Mouse (Mus musculus) olfactory bulb, adult 2 months (tissue): Measurements from ENCODE around the gene Hmgcr. TPM values are rescaled to one million over a fixed set of nuclear protein-coding genes. Genes with fewer than 3 reads are reported as not detected.

Experiments used
- H3K27ac ChIP-seq: fragments of 200-500 bp; 2 replicates; pipeline ENCODE4 v1.5.1; 2012; ENCODE audit warnings: low read depth, low read length; ENCODE audit not compliant: insufficient read depth
- H3K4me1 ChIP-seq: fragments of 200-500 bp; 2 replicates; pipeline ENCODE4 v1.6.1; 2012; ENCODE audit warnings: low read length; ENCODE audit not compliant: control insufficient read depth, insufficient read depth
- H3K4me3 ChIP-seq: fragments of 200-500 bp; 2 replicates; pipeline ENCODE4 v1.5.1; 2012; ENCODE audit warnings: mild to moderate bottlenecking, low read depth, low read length, moderate library complexity; ENCODE audit not compliant: insufficient read depth
- CTCF ChIP-seq: fragments of 200-500 bp; IDR thresholded peaks from 2 replicates; pipeline ENCODE4 v1.5.1; 2012; ENCODE audit warnings: low read depth, mild to moderate bottlenecking, low read length, moderate library complexity; ENCODE audit not compliant: insufficient read depth
- POLR2A ChIP-seq: fragments of 200-500 bp; IDR thresholded peaks from 2 replicates; pipeline ENCODE4 v1.6.1; 2012; ENCODE audit warnings: mild to moderate bottlenecking, low read depth, low read length, moderate library complexity; ENCODE audit not compliant: insufficient read depth
- WGBS: fragments of 180-500 bp; shearing (Covaris S2); methylation state at CpG from one replicate; pipeline ENCODE4 v1.1.7; 2018; 5-methylcytosine and 5-hydroxymethylcytosine counted together
- polyA plus RNA-seq: library from polyadenylated mRNA; stranded (reverse); fragments of >200 nt; gene quantifications from 2 replicates; pipeline ENCODE4 v1.2.4, GENCODE M21; 2012; ENCODE audit warnings: low replicate concordance; ENCODE audit not compliant: missing spikeins, insufficient read depth, insufficient read length

The Hmgcr gene
- polyA plus RNA-seq, 1 experiment, result not detected

DNA sequence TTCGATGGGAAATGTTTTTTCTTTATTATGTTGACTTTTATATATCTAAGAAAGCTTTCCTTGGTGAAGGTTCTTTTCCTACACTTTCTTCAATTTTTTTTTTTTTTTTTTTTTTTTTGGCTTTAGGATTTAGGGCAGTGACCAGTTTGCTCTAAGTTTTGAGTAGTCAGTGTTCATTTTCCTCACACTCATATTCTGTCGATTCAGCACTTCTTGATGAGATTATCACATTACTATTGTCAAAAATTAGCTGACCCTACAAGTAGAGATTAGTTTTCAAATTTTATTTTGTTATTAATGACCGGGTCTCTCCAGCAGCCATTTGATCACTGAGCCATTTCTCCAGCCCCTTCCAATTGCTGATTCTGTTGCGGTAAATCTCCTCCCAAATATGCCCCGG is 19.2 kb upstream of the Hmgcr start:
- TF ChIP-seq CTCF (no peak), POLR2A (no peak)
- H3K27ac ChIP-seq, result no peak overlapping the region
- WGBS, result 92% methylated on average over 5 of the region's 5 CpGs
- H3K4me1 ChIP-seq, result no peaks in the 10 kb centered on the region
- H3K4me3 ChIP-seq, result no peak overlapping the region

DNA sequence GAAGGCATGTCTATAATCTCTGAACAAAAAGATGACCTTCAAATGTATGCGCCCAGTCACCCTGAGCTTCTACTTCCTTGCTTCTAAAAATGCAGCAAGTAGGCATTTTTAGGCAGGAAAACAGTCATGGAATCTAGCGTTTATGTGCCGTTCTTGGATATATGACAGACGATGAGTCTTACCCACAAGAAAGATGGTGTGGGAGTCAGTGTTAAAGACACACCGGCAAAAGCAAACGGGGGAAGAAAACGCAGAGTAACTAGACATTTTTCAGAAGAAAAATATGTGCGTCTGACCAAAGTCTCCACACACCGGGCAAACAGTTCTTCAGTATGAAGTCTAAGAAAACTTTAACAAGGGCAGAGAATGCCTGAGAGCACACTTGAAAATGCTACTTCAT is 16.5 kb upstream of the Hmgcr start:
- WGBS, result 86% methylated on average over 9 of the region's 9 CpGs
- Histone ChIP-seq H3K4me1 (no peaks in the 10 kb centered on the region), H3K4me3 (no peak overlapping the region), H3K27ac (no peak overlapping the region)
- TF ChIP-seq POLR2A (no peak), CTCF (no peak)

GRCm38 (mm10) chr13:96684779-96685178 is 14.0 kb upstream of the Hmgcr start:
- Histone ChIP-seq H3K27ac (no peak overlapping the region), H3K4me1 (no peaks in the 10 kb centered on the region), H3K4me3 (no peak overlapping the region)
- WGBS, result 80% methylated on average over 5 of the region's 5 CpGs
- no peak for TF ChIP-seq POLR2A
- no peak for TF ChIP-seq CTCF

- H3K27ac ChIP-seq, result no peak overlapping the region
- no peak overlapping the region for H3K4me3 ChIP-seq
- no peaks in the 10 kb centered on the region for H3K4me1 ChIP-seq
- no peak for TF ChIP-seq POLR2A
These were observed 10.4 kb upstream of the Hmgcr start for GRCm38 (mm10) chr13:96681088-96681620.

GRCm38 (mm10) chr13:96680163-96681087 is 9.7 kb upstream of the Hmgcr start:
- TF ChIP-seq CTCF, result no peak
- no peak for TF ChIP-seq POLR2A
- H3K4me3 ChIP-seq, result no peak overlapping the region
- WGBS, result 31% methylated on average over 9 of the region's 9 CpGs
- H3K27ac ChIP-seq, result 0 out of 2 replicates have a peak overlapping the region, but pooled peaks have one; percentile 10
- H3K4me1 ChIP-seq, result no peaks in the 10 kb centered on the region

GRCm38 (mm10) chr13:96678616-96679015 is 7.9 kb upstream of the Hmgcr start:
- Histone ChIP-seq H3K27ac (no peak overlapping the region), H3K4me3 (no peak overlapping the region), H3K4me1 (no peaks in the 10 kb centered on the region)
- WGBS, result 74% methylated on average over 6 of the region's 6 CpGs
- no peak for TF ChIP-seq CTCF
- TF ChIP-seq POLR2A, result no peak

- Histone ChIP-seq H3K4me3 (no peak overlapping the region), H3K4me1 (no peaks in the 10 kb centered on the region), H3K27ac (no peak overlapping the region)
- 100% methylated on average over 1 of the region's 1 CpGs for WGBS
- TF ChIP-seq POLR2A (no peak), CTCF (no peak)
These were observed 6.3 kb upstream of the Hmgcr start for GRCm38 (mm10) chr13:96677071-96677470.

DNA sequence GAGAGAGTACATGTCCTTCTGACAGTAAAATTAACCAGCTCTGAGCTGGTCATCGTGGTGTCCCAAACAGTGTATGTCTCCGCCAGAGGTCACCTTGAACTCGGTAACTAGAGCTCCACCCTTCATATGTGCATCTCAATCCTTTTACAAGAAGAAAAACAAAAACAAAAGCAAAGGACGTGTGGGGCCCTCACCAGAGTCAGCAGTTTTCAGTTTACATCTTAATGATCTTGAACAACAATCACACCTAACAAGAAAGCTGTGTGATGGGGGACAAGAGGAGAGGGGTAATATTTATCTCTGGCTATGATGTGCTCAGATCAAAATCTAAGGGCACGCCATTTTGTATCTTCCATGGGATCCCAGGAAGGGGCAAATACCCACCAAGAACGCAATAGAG is 5.0 kb upstream of the Hmgcr start:
- WGBS, result 89% methylated on average over 6 of the region's 6 CpGs
- Histone ChIP-seq H3K27ac (no peak overlapping the region), H3K4me3 (no peak overlapping the region), H3K4me1 (no peaks in the 10 kb centered on the region)
- TF ChIP-seq POLR2A (no peak), CTCF (no peak)

GRCm38 (mm10) chr13:96673817-96674216 is 3.1 kb upstream of the Hmgcr start:
- no peak overlapping the region for H3K4me3 ChIP-seq
- H3K4me1 ChIP-seq, result peaks cover under 1% of the 10 kb centered on the region; the same call in 1 of the 2 replicates
- WGBS, result 83% methylated on average over 7 of the region's 7 CpGs
- no peak for TF ChIP-seq CTCF
- TF ChIP-seq POLR2A, result no peak
- no peak overlapping the region for H3K27ac ChIP-seq

GRCm38 (mm10) chr13:96672276-96672675 is 1.5 kb upstream of the Hmgcr start:
- H3K4me1 ChIP-seq, result peaks cover 7% of the 10 kb centered on the region; the same call in 1 of the 2 replicates
- no peak overlapping the region for H3K27ac ChIP-seq
- H3K4me3 ChIP-seq, result no peak overlapping the region
- TF ChIP-seq POLR2A, result no peak
- WGBS, result 75% methylated on average over 6 of the region's 6 CpGs
